Mouse (Mus musculus): ENCODE data around the gene Katnal1.

GRCm38 (mm10) chr5:148947412-148947811 is 18.3 kb upstream of the Katnal1 start:
- TF ChIP-seq CTCF (IDR thresholded peaks at IDR 0.05; ENCODE audit: control insufficient read depth, insufficient read depth, insufficient read length) = no peak
- no peak for TF ChIP-seq USF1 (IDR thresholded peaks at IDR 0.05; ENCODE audit: low read depth)
- TF ChIP-seq MAX (IDR thresholded peaks at IDR 0.05) = no peak
- no peak for TF ChIP-seq CEBPB (IDR thresholded peaks at IDR 0.05; ENCODE audit: low read depth)
- no peak for TF ChIP-seq MYOD1 (IDR thresholded peaks at IDR 0.05; ENCODE audit: control insufficient read depth, insufficient read length, low read depth)
- no peak for TF ChIP-seq MYOG (IDR thresholded peaks at IDR 0.05; ENCODE audit: control insufficient read depth, extremely low read depth, insufficient read length)
- TF ChIP-seq FOSL1 (IDR thresholded peaks at IDR 0.05; ENCODE audit: insufficient read depth, low read length, poor library complexity, severe bottlenecking) = no peak
